Mouse (Mus musculus): ENCODE data around the gene Clstn3.
"Not testable (repeated sequence)": the region's sequence is repeated elsewhere in the genome, so short reads cannot be mapped to it uniquely, and the experiment has no call there.

Gene Clstn3

GRCm38 (mm10) chr6:124448959-124449667 lies 15.5 kb downstream of the Clstn3 start:
- no peak for DNase-seq (ENCODE audit: low spot score in 2 of 2)

GRCm38 (mm10) chr6:124448186-124448852 lies 16.3 kb downstream of the Clstn3 start:
- DNase-seq (ENCODE audit: low spot score in 2 of 2): no peak

- DNase-seq (ENCODE audit: low spot score in 2 of 2): no peak
Observed at GRCm38 (mm10) chr6:124447356-124447755, 17.2 kb downstream of the Clstn3 start.

GRCm38 (mm10) chr6:124446459-124446858 lies 18.1 kb downstream of the Clstn3 start:
- DNase-seq (ENCODE audit: low spot score in 2 of 2): no peak

- DNase-seq (ENCODE audit: low spot score in 2 of 2): no peak
Observed at GRCm38 (mm10) chr6:124446024-124446423, 18.6 kb downstream of the Clstn3 start.

- no peak for DNase-seq (ENCODE audit: low spot score in 2 of 2)
Observed at GRCm38 (mm10) chr6:124443338-124443737, 21.3 kb downstream of the Clstn3 start.

- no peak for DNase-seq (ENCODE audit: low spot score in 2 of 2)
Observed at GRCm38 (mm10) chr6:124436245-124436644, 28.3 kb downstream of the Clstn3 start.

- DNase-seq (ENCODE audit: low spot score in 2 of 2): no peak
Observed at GRCm38 (mm10) chr6:124435173-124435572, 29.4 kb downstream of the Clstn3 start.

GRCm38 (mm10) chr6:124433688-124434324 lies 30.8 kb downstream of the Clstn3 start:
- DNase-seq (ENCODE audit: low spot score in 2 of 2): no peak

GRCm38 (mm10) chr6:124430784-124431495 lies 33.7 kb downstream of the Clstn3 start:
- no peak for DNase-seq (ENCODE audit: low spot score in 2 of 2)

GRCm38 (mm10) chr6:124430379-124430778 lies 34.2 kb downstream of the Clstn3 start:
- DNase-seq (ENCODE audit: low spot score in 2 of 2): no peak

- no peak for DNase-seq (ENCODE audit: low spot score in 2 of 2)
Observed at GRCm38 (mm10) chr6:124427791-124428576, 36.6 kb downstream of the Clstn3 start.

- peak; percentile 40 to 64 for DNase-seq (ENCODE audit: low spot score in 2 of 2)
Observed at GRCm38 (mm10) chr6:124427289-124427688, 37.3 kb downstream of the Clstn3 start.

GRCm38 (mm10) chr6:124426604-124427003 lies 38.0 kb downstream of the Clstn3 start:
- no peak for DNase-seq (ENCODE audit: low spot score in 2 of 2)

GRCm38 (mm10) chr6:124425523-124425922 lies 39.1 kb downstream of the Clstn3 start:
- no peak for DNase-seq (ENCODE audit: low spot score in 2 of 2)

- not testable (repeated sequence) for DNase-seq (ENCODE audit: low spot score in 2 of 2)
Observed at GRCm38 (mm10) chr6:124425042-124425441, 39.6 kb downstream of the Clstn3 start.

- DNase-seq (ENCODE audit: low spot score in 2 of 2): no peak
Observed at GRCm38 (mm10) chr6:124424068-124424498, 40.5 kb downstream of the Clstn3 start.

GRCm38 (mm10) chr6:124418686-124419085 lies 45.9 kb downstream of the Clstn3 start:
- DNase-seq (ENCODE audit: low spot score in 2 of 2): no peak

- DNase-seq (ENCODE audit: low spot score in 2 of 2): peak; percentile 86 to 92
Observed at GRCm38 (mm10) chr6:124415347-124416088, 49.1 kb downstream of the Clstn3 start.

GRCm38 (mm10) chr6:124414927-124415325 lies 49.7 kb downstream of the Clstn3 start, which contains the start of gene Pex5:
TSS of gene Pex5 (minus strand) at chr6:124415067.
- DNase-seq (ENCODE audit: low spot score in 2 of 2): peak; percentile 92 to 97

Measured in frontal cortex, postnatal 36 days (tissue).